Mouse (Mus musculus) stomach, embryonic 14.5 days (tissue): Measurements from ENCODE around the gene Vcpkmt. TPM values are rescaled to one million over a fixed set of nuclear protein-coding genes. Genes with fewer than 3 reads are reported as not detected.

Experiments used
- ATAC-seq: fragments of 200-750 bp; cut with Nextera tagmentation; 2 replicates; pipeline ENCODE4 v1.8.0; 2017; ENCODE audit warnings: low read depth, moderate TSS enrichment; ENCODE audit not compliant: insufficient number of reproducible peaks, insufficient read depth, low FRiP score
- H3K27ac ChIP-seq: fragments of 300-500 bp; sonication (generic); 2 replicates; pipeline ENCODE4 v1.5.1; 2014; ENCODE audit warnings: mild to moderate bottlenecking, low read length, moderate library complexity, mixed read lengths
- H3K27me3 ChIP-seq: fragments of 300-500 bp; sonication (generic); 2 replicates; pipeline ENCODE4 v1.6.1; 2014; ENCODE audit warnings: low read length, control low read depth, mixed read lengths; ENCODE audit not compliant: control insufficient read depth, insufficient read depth
- H3K36me3 ChIP-seq: fragments of 300-500 bp; sonication (generic); 2 replicates; pipeline ENCODE4 v1.6.1; 2014; ENCODE audit warnings: mild to moderate bottlenecking, control low read depth, low read length, moderate library complexity, mixed read lengths; ENCODE audit not compliant: control insufficient read depth, insufficient read depth
- H3K4me1 ChIP-seq: fragments of 300-500 bp; sonication (generic); 2 replicates; pipeline ENCODE4 v1.6.1; 2014; ENCODE audit warnings: low read length, control low read depth, mixed read lengths; ENCODE audit not compliant: control insufficient read depth, insufficient read depth
- H3K4me2 ChIP-seq: fragments of 300-500 bp; sonication (generic); replicated peaks from 2 replicates; pipeline ENCODE4 v1.6.1; 2014; ENCODE audit warnings: low read depth, low read length, control low read depth
- H3K4me3 ChIP-seq: fragments of 300-500 bp; sonication (generic); 2 replicates; pipeline ENCODE4 v1.5.1; 2014; ENCODE audit warnings: low read depth, low read length, control low read depth
- H3K9ac ChIP-seq: fragments of 300-500 bp; sonication (generic); replicated peaks from 2 replicates; pipeline ENCODE4 v1.6.1; 2014; ENCODE audit warnings: low read depth, mild to moderate bottlenecking, control low read depth, low read length, moderate library complexity, mixed read lengths
- H3K9me3 ChIP-seq: fragments of 300-500 bp; sonication (generic); 2 replicates; pipeline ENCODE4 v1.6.1; 2016; ENCODE audit warnings: low read depth, low read length, control low read depth; ENCODE audit not compliant: control insufficient read depth
- WGBS: fragments of 180-500 bp; shearing (Covaris S2); extraction: QIAGEN DNeasy Blood & Tissue Kit; methylation state at CpG from one replicate; pipeline ENCODE4 v1.1.7; 2014; 5-methylcytosine and 5-hydroxymethylcytosine counted together
- polyA plus RNA-seq: library from polyadenylated mRNA; unstranded; fragments of >200 nt; fragmentation: Nextera tagmentation; extraction: Ambion mirVana; gene quantifications from 2 replicates; pipeline ENCODE4 v1.2.1, GENCODE M21; 2014

The Vcpkmt gene
- polyA plus RNA-seq, 1 experiment from 2014 or later, result 22.6 TPM

DNA sequence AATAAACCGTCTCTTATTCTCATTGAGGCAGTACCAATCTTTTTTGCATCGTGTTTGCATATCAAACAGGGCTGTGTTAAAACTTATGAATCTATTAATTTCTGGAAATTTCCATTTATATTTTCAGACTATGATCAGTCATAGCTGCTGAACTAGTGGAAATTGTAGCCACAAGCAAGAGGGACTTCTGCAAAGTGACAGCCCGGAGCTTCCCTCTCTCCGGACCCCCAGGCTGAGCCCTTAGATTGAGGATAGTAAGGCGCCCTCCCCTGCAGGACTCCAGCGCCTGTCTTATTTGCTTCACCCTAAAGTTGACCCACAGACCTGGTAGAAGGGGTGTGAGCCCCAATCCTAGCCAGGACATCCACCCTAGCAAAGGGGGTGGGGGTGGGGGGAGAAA is 37.8 kb downstream of the Vcpkmt start:
- Histone ChIP-seq H3K9me3 (no peaks in the 10 kb centered on the region), H3K4me3 (no peak overlapping the region), H3K4me2 (no peak overlapping the region), H3K27me3 (no peaks in the 10 kb centered on the region), H3K36me3 (no peaks in the 10 kb centered on the region), H3K27ac (no peak overlapping the region), H3K9ac (no peak overlapping the region), H3K4me1 (no peaks in the 10 kb centered on the region)
- 83% methylated on average over 6 of the region's 6 CpGs for WGBS
- no peak for ATAC-seq

- no peaks in the 10 kb centered on the region for H3K27me3 ChIP-seq
- no peak overlapping the region for H3K27ac ChIP-seq
- no peak overlapping the region for H3K4me3 ChIP-seq
- no peak overlapping the region for H3K4me2 ChIP-seq
- no peaks in the 10 kb centered on the region for H3K36me3 ChIP-seq
- no peak overlapping the region for H3K9ac ChIP-seq
- no peaks in the 10 kb centered on the region for H3K9me3 ChIP-seq
- ATAC-seq, result no peak
- WGBS, result 57% methylated on average over 2 of the region's 2 CpGs
- H3K4me1 ChIP-seq, result no peaks in the 10 kb centered on the region
Measured at GRCm38 (mm10) chr12:69544562-69544961, 38.3 kb downstream of the Vcpkmt start.

DNA sequence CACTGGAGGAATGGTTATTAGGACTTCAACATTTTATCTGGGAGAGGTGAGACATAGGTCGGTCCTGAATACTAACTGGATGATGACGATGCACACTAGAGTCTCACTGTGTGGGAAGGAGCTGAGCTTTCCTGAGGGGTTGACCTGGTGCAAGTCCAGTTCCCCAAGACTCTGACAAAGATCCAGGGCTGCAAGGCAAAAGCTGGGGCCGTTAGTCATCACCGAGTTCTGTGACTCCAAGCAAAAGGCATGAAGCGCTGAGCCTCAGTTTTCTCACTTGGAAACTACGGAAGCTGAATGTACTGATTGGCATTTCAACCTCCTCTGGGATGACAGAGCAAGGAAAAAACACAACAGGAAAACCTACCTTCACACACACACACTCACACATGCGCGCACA is 40.5 kb downstream of the Vcpkmt start:
- Histone ChIP-seq H3K27me3 (no peaks in the 10 kb centered on the region), H3K9me3 (no peaks in the 10 kb centered on the region), H3K4me3 (no peak overlapping the region), H3K9ac (no peak overlapping the region), H3K4me1 (peaks cover 15% of the 10 kb centered on the region; the same call in 1 of the 2 replicates), H3K4me2 (no peak overlapping the region), H3K27ac (no peak overlapping the region), H3K36me3 (no peaks in the 10 kb centered on the region)
- WGBS, result 89% methylated on average over 8 of the region's 8 CpGs
- ATAC-seq, result no peak

- no peak overlapping the region for H3K9ac ChIP-seq
- WGBS, result 67% methylated on average over 8 of the region's 8 CpGs
- no peak overlapping the region for H3K4me3 ChIP-seq
- ATAC-seq, result no peak
- peaks cover 18% of the 10 kb centered on the region; the same call in 1 of the 2 replicates for H3K4me1 ChIP-seq
- no peak overlapping the region for H3K4me2 ChIP-seq
- H3K27ac ChIP-seq, result no peak overlapping the region
- no peaks in the 10 kb centered on the region for H3K27me3 ChIP-seq
- no peaks in the 10 kb centered on the region for H3K36me3 ChIP-seq
- H3K9me3 ChIP-seq, result no peaks in the 10 kb centered on the region
Measured at GRCm38 (mm10) chr12:69541663-69542062, 41.2 kb downstream of the Vcpkmt start.

- Histone ChIP-seq H3K9ac (no peak overlapping the region), H3K4me2 (no peak overlapping the region), H3K27ac (peak overlapping the region; percentile 93; the same call in 1 of the 2 replicates), H3K4me3 (no peak overlapping the region), H3K4me1 (peaks cover 18% of the 10 kb centered on the region; the same call in 1 of the 2 replicates), H3K9me3 (no peaks in the 10 kb centered on the region), H3K27me3 (no peaks in the 10 kb centered on the region), H3K36me3 (no peaks in the 10 kb centered on the region)
- 34% methylated on average over 7 of the region's 7 CpGs for WGBS
- ATAC-seq, result no peak
Measured at GRCm38 (mm10) chr12:69539353-69539752, 43.5 kb downstream of the Vcpkmt start.

DNA sequence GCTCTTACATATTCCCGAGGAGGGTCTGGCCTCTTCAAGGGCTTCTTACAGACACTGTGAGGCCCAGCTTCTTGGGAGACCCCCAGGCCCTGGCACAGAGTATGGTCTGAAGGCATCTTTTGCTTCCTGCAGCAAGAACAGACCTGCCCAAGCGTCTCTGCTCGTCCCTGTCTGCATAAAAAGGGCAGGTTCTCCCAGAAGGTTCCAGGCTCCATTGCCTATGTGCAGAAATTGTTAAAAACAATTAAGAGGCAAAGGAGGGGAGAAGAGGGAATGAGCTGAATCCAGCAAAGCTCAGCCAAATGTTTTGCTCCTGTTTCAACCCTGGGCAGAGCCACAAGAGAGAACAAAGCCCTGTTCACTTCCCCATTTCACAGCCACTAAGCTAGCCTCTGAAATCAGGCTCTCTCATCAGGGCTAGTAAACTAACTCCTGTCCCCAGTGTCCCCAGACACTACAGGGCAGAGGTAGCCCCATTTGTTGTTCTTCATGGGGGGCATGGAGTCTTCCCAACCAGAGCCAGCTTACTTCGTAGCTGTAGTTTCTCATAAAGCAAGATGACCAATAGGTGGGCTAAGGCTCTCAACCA is 44.4 kb downstream of the Vcpkmt start:
- peaks cover 18% of the 10 kb centered on the region; the same call in 1 of the 2 replicates for H3K4me1 ChIP-seq
- H3K4me2 ChIP-seq, result peak overlapping the region; percentile 41
- no peak overlapping the region for H3K4me3 ChIP-seq
- H3K9ac ChIP-seq, result no peak overlapping the region; the same call in 1 of the 2 replicates
- H3K27me3 ChIP-seq, result no peaks in the 10 kb centered on the region
- no peak for ATAC-seq
- no peaks in the 10 kb centered on the region for H3K9me3 ChIP-seq
- no peaks in the 10 kb centered on the region for H3K36me3 ChIP-seq
- peak overlapping the region; percentile 93 for H3K27ac ChIP-seq
- WGBS, result 54% methylated on average over 4 of the region's 4 CpGs

DNA sequence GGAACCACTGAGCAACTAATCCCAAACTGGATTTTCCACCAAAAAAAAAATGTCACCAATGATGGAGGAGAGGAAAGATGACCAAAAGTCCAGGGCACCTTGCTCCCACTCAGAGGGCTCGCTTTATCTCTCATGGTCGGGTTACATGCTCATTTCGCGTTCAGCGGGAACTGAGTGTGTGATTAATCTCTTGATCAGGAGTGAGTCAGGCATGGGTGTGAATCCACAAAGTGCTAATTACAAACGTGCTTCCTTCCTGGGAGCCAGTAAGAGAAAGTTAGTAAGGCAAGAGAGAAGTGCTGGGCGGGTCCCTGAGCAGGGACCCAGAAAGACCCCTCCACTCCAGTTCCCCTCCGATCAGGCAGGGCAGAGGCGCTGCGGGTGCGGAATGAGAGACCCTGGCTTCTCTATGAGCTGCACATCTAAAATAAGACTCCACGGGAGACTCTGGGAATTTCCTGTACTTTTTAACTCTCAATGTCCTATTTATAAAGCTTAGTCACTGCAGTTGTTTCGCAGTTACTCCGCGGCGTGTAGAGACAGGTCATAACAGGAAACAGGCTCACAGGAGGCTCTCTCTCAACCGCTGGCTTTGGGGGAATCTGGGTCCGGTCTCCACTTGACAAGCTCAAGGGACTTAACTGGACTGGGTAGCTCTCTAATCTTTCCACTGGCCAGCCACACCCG is 45.0 kb downstream of the Vcpkmt start:
- Histone ChIP-seq H3K9me3 (no peaks in the 10 kb centered on the region), H3K4me2 (peak overlapping the region; percentile 41), H3K9ac (no peak overlapping the region; the same call in 1 of the 2 replicates), H3K36me3 (no peaks in the 10 kb centered on the region), H3K4me1 (peaks cover 18% of the 10 kb centered on the region; the same call in 1 of the 2 replicates), H3K4me3 (peak overlapping the region; percentile 4; the same call in 1 of the 2 replicates), H3K27me3 (no peaks in the 10 kb centered on the region), H3K27ac (peak overlapping the region; percentile 93)
- WGBS, result 10% methylated on average over 19 of the region's 19 CpGs
- peak; percentile 69 for ATAC-seq

DNA sequence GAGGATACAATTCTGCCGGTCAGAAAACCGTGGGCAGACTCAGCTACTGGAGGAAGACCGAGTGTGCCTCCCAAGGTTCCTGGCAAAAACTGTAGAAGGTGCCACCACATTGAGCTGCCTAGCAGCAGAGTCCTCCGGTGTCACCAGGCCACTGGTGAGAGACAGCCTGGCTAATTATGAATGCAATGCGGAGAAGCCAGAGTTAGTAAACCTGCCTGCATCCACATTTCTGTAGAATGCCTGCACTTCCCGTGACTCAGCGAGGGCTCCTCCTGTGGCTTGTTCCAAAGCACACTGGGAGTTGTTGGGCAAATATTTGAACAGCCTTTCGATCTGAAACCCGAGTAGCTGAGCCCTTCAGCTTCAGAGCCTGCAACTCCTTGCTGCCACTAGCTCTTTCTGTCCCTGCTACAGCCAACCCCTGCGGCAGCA is 45.6 kb downstream of the Vcpkmt start:
- Histone ChIP-seq H3K4me3 (peak overlapping the region; percentile 4; the same call in 1 of the 2 replicates), H3K27me3 (no peaks in the 10 kb centered on the region), H3K27ac (peak overlapping the region; percentile 93), H3K36me3 (no peaks in the 10 kb centered on the region), H3K9me3 (no peaks in the 10 kb centered on the region), H3K4me1 (peaks cover 18% of the 10 kb centered on the region; the same call in 1 of the 2 replicates), H3K9ac (no peak overlapping the region), H3K4me2 (peak overlapping the region; percentile 41)
- peak; percentile 81 for ATAC-seq
- WGBS, result 25% methylated on average over 10 of the region's 10 CpGs
